Mouse (Mus musculus): ENCODE data around the gene Gm42421.
A peak's percentile ranks its signal among the peaks of the same experiment; 100 is the strongest.

Gm42421 gene

GRCm38 (mm10) chr5:143941588-143941987 lies 13.6 kb downstream of the Gm42421 start:
- DNase-seq: no peak

- no peak for DNase-seq
Observed at GRCm38 (mm10) chr5:143943231-143944125, 15.5 kb downstream of the Gm42421 start.

- DNase-seq: no peak
Observed at GRCm38 (mm10) chr5:143948361-143948760, 20.4 kb downstream of the Gm42421 start.

GRCm38 (mm10) chr5:143950016-143950415 lies 22.0 kb downstream of the Gm42421 start:
- DNase-seq: no peak

- DNase-seq: no peak
Observed at GRCm38 (mm10) chr5:143957101-143957500, 29.1 kb downstream of the Gm42421 start.

- no peak for DNase-seq
Observed at GRCm38 (mm10) chr5:143959551-143959950, 31.6 kb downstream of the Gm42421 start.

GRCm38 (mm10) chr5:143961176-143961575 lies 33.2 kb downstream of the Gm42421 start:
- no peak for DNase-seq

GRCm38 (mm10) chr5:143965586-143966345 lies 37.8 kb downstream of the Gm42421 start:
- DNase-seq: no peak

GRCm38 (mm10) chr5:143966671-143967070 lies 38.7 kb downstream of the Gm42421 start:
- no peak for DNase-seq

- no peak for DNase-seq
Observed at GRCm38 (mm10) chr5:143972628-143973027, 44.7 kb downstream of the Gm42421 start.

- DNase-seq: peak; percentile 61 to 62
Observed at GRCm38 (mm10) chr5:143974931-143975630, 47.1 kb downstream of the Gm42421 start.

GRCm38 (mm10) chr5:143975631-143975933 lies 47.6 kb downstream of the Gm42421 start:
- DNase-seq: no peak

GRCm38 (mm10) chr5:143976232-143976631 lies 48.3 kb downstream of the Gm42421 start:
- no peak for DNase-seq

GRCm38 (mm10) chr5:143976726-143977431 lies 48.9 kb downstream of the Gm42421 start:
- no peak for DNase-seq

- DNase-seq: no peak
Observed at GRCm38 (mm10) chr5:143980858-143981257, 52.9 kb downstream of the Gm42421 start.

- no peak for DNase-seq
Observed at GRCm38 (mm10) chr5:143982361-143982760, 54.4 kb downstream of the Gm42421 start.

GRCm38 (mm10) chr5:143985381-143985780 lies 57.4 kb downstream of the Gm42421 start:
- no peak for DNase-seq
